Mouse (Mus musculus) forebrain, embryonic 12.5 days (tissue): ENCODE measurements at regions not wholly inside any gene's neighbourhood (a gene's known extent, or its start where the extent isn't known, plus 50 kb on each side); places are given as distances from the start of the nearest gene placed in this dataset.

Experiments used
- ATAC-seq: fragments of 200-750 bp; cut with Nextera tagmentation; 2 replicates; pipeline ENCODE4 v1.8.0; 2017; ENCODE audit warnings: moderate TSS enrichment; ENCODE audit not compliant: low FRiP score
- H3K27ac ChIP-seq: fragments of 300-500 bp; sonication (generic); 2 replicates; pipeline ENCODE4 v1.5.1; 2016; ENCODE audit warnings: mild to moderate bottlenecking
- H3K27me3 ChIP-seq: fragments of 300-500 bp; sonication (generic); 2 replicates; pipeline ENCODE4 v1.6.1; 2016; ENCODE audit warnings: mild to moderate bottlenecking
- H3K36me3 ChIP-seq: fragments of 300-500 bp; sonication (generic); replicated peaks from 2 replicates; pipeline ENCODE4 v1.6.1; 2016; ENCODE audit warnings: mild to moderate bottlenecking
- H3K4me1 ChIP-seq: fragments of 300-500 bp; sonication (generic); 2 replicates; pipeline ENCODE4 v1.6.1; 2016
- H3K4me2 ChIP-seq: fragments of 300-500 bp; sonication (generic); 2 replicates; pipeline ENCODE4 v1.6.1; 2016; ENCODE audit warnings: mild to moderate bottlenecking, moderate library complexity
- H3K4me3 ChIP-seq: fragments of 300-500 bp; sonication (generic); replicated peaks from 2 replicates; pipeline ENCODE4 v1.5.1; 2016; ENCODE audit warnings: mild to moderate bottlenecking
- H3K9ac ChIP-seq: fragments of 300-500 bp; sonication (generic); 2 replicates; pipeline ENCODE4 v1.6.1; 2016; ENCODE audit warnings: mild to moderate bottlenecking
- H3K9me3 ChIP-seq: fragments of 300-500 bp; sonication (generic); 2 replicates; pipeline ENCODE4 v1.6.1; 2016
- WGBS: fragments of 180-500 bp; shearing (Covaris S2); methylation state at CpG from one replicate; pipeline ENCODE4 v1.1.7; 2016; 5-methylcytosine and 5-hydroxymethylcytosine counted together

DNA sequence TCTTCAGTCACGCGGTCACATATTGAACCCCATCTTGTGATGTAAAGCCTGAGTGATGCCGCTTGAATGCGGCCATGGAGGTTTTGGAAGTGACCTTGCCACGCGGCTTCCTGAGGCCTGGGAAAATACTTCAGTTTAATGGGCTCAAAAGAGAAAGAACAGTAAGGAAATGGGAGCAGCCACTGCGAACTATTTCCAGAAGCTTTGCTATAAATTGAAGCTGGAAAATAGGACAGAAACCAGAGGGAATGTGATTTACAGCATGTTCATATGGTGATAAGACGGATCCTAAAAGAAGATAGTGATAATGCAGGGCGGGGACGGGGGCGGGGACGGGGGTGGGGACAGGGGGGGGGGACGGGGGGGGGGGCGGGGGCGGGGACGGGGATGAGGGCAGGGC is 52.7 kb upstream of the Trpc4 start:
- H3K4me1 ChIP-seq: no peaks in the 10 kb centered on the region
- no peak for ATAC-seq
- no peak overlapping the region for H3K4me2 ChIP-seq
- WGBS: 87% methylated on average over 11 of the region's 16 CpGs
- no peaks in the 10 kb centered on the region for H3K9me3 ChIP-seq
- no peak overlapping the region for H3K4me3 ChIP-seq
- no peak overlapping the region for H3K9ac ChIP-seq
- no peaks in the 10 kb centered on the region for H3K36me3 ChIP-seq
- H3K27ac ChIP-seq: no peak overlapping the region
- no peaks in the 10 kb centered on the region for H3K27me3 ChIP-seq

DNA sequence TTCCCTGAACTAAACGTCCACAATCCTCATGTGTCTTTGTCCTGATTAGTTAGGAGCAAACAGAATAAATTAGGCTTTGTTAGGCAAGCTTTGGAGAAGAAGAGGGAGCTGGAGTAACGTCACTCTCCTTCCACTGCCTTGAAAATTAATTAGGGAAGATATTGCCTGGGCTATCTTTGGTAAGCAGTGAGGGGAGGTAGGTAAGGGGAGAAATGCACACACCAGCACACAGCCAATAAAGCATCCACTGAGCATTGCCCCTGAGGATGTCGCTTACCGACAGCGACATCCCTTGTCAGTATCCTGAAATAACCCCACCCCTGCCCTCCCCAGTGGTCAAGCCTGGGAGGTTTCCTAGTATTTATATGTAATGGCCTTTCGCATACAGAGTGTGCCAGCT is 72.2 kb upstream of the Trpc4 start:
- no peaks in the 10 kb centered on the region for H3K9me3 ChIP-seq
- H3K9ac ChIP-seq: no peak overlapping the region
- H3K4me1 ChIP-seq: peaks cover 7% of the 10 kb centered on the region; the same call in 1 of the 2 replicates
- 51% methylated on average over 6 of the region's 6 CpGs for WGBS
- H3K4me2 ChIP-seq: no peak overlapping the region
- H3K4me3 ChIP-seq: no peak overlapping the region
- ATAC-seq: peak; percentile 33; the same call in 1 of the 2 replicates
- H3K27ac ChIP-seq: no peak overlapping the region
- H3K36me3 ChIP-seq: no peaks in the 10 kb centered on the region
- no peaks in the 10 kb centered on the region for H3K27me3 ChIP-seq

DNA sequence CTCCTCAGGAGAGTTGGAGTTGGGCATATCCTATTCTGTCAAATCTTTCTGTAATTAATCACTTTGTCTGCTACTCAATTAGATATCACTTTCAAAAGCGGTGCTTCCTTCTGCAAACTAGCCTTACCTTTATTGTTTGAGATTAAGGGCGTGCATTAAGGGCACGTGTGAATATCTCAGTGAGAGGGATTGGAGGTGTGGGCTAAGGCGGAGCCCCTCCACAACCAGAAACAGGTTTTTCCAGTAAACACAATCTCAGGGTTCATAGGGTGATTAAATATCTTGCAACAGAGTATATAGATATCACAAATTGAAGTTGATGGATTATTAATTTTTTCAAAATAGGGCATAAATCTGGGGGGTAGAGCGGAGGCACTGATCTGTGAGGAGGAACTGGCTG is 79.4 kb upstream of the Trpc4 start:
- 86% methylated on average over 5 of the region's 5 CpGs for WGBS
- Histone ChIP-seq H3K27ac (no peak overlapping the region), H3K4me1 (no peaks in the 10 kb centered on the region), H3K4me2 (no peak overlapping the region), H3K36me3 (no peaks in the 10 kb centered on the region), H3K9me3 (no peaks in the 10 kb centered on the region), H3K9ac (no peak overlapping the region), H3K27me3 (no peaks in the 10 kb centered on the region), H3K4me3 (no peak overlapping the region)
- no peak for ATAC-seq

DNA sequence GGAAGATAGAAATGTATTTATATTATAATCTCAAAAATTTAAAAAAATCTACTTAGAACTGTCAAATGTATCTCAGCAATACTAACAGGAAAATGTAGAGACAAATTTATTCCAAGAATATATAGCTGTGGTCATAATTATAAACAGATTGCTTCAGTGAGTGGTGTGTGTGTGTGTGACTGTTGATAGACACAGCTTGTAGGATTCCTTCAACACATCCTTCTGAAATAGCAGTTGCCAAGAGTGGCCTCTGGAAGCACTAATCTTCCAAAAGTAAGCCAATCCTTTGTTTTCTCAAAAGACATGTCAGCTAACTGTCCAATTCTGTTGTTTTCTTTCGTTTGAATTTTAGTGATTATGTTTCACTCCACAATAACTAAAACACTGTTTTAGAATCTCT is 95.2 kb upstream of the Trpc4 start:
- H3K9me3 ChIP-seq: no peaks in the 10 kb centered on the region
- H3K9ac ChIP-seq: no peak overlapping the region
- WGBS: 73% methylated on average over 1 of the region's 1 CpGs

DNA sequence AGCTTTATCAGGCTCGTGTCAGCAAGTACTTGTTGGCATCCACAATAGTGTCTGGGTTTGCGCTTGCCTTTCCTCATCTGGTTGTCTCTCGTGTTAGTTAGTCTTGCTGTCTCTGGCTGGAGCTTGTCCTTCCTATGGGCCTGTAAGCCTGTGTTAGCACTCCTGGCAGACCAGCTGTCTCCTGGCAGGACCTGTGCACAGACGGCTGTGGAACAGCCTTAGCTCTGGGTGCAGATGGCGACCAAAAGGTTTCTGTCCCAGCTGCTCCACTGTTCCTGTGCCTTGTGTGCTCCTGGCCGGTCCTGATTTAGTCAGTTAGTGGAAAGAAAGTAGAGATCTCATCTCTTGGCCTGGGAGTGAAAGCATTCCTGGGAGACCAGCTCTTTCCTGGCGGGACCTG is 101.5 kb upstream of the Trpc4 start:
- Histone ChIP-seq H3K4me3 (no peak overlapping the region), H3K36me3 (no peaks in the 10 kb centered on the region), H3K4me1 (peaks cover 3% of the 10 kb centered on the region), H3K27me3 (no peaks in the 10 kb centered on the region), H3K4me2 (no peak overlapping the region), H3K9ac (no peak overlapping the region), H3K27ac (no peak overlapping the region), H3K9me3 (no peaks in the 10 kb centered on the region)
- 91% methylated on average over 7 of the region's 7 CpGs for WGBS
- no peak for ATAC-seq

More for the DNA sequence above, 95.2 kb upstream of the Trpc4 start:
- Histone ChIP-seq H3K4me3 (no peak overlapping the region), H3K36me3 (no peaks in the 10 kb centered on the region), H3K27ac (no peak overlapping the region), H3K4me2 (no peak overlapping the region), H3K4me1 (no peaks in the 10 kb centered on the region), H3K27me3 (no peaks in the 10 kb centered on the region)
- ATAC-seq: no peak

DNA sequence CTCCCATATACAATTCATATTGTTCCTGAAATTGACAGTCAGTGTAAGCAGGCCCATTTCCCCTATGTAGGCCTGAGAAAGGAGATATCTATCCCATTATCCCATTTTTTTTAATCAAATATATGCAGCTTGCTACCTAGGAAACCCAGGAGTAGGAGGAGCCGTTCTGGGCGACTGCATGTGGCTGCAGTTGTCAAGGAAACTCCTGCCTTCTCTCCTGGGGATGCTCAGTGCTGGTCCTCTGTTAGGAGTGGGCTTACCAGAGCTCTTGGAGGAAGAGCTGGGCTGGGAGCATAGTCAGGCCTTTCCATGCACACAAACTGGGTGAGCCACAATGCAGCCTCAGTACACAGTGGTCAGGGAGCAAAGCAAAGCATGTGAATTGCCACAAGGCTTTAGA is 106.5 kb upstream of the Trpc4 start:
- Histone ChIP-seq H3K4me3 (no peak overlapping the region), H3K9ac (no peak overlapping the region), H3K36me3 (no peaks in the 10 kb centered on the region), H3K27me3 (no peaks in the 10 kb centered on the region), H3K4me2 (no peak overlapping the region), H3K27ac (no peak overlapping the region), H3K4me1 (peaks cover 5% of the 10 kb centered on the region), H3K9me3 (no peaks in the 10 kb centered on the region)
- WGBS: 32% methylated on average over 2 of the region's 2 CpGs
- ATAC-seq: peak; percentile 61; the same call in 1 of the 2 replicates

DNA sequence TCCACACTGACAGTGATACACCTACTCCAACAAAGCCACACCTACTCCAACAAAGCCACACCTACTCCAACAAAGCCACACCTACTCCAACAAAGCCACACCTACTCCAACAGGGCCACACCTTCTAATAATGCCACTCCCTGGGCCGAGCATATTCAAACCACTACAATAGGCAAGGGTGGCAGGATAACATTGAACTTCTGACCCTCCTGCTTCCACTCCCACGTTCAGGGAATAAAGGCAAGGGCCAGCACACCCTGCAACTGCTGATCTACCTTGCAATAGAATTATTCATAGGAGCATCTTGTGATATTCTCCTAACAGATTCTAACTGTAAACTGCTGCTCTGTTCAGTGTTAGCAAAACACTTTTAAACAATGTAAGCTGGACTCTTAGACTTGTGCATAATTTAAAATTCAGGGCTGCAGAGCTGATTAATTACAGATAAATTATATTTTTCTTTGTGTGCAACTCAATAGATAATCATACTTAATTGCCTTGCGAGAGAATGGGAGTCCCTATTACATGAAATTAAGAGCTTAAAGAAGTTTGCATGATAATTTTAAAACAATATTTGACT is 107.7 kb upstream of the Trpc4 start:
- Histone ChIP-seq H3K4me1 (peaks cover 5% of the 10 kb centered on the region), H3K36me3 (no peaks in the 10 kb centered on the region), H3K9ac (no peak overlapping the region), H3K27me3 (no peaks in the 10 kb centered on the region), H3K4me3 (no peak overlapping the region), H3K27ac (no peak overlapping the region), H3K9me3 (no peaks in the 10 kb centered on the region), H3K4me2 (no peak overlapping the region)
- WGBS: 54% methylated on average over 3 of the region's 3 CpGs
- no peak for ATAC-seq

DNA sequence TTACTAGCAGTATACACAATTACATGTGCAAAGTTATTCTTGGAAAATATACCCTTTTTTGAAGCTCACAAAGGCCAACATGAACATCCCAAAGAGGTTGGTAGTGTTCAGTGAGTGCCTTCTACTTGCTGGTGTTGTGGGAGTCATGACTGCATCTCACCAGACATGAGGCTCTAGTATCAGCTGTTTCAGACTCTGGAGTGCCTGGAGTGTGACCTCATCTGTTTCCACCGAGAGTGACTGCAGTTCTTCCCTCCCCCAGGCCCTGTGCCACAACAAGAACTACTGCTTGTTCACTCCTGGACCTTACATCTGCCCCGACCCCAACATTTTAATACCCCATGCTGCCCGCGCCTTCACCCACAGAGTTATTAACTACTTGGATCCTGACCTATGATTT is 128.5 kb upstream of the Trpc4 start:
- ATAC-seq: no peak
- H3K4me2 ChIP-seq: no peak overlapping the region
- H3K9me3 ChIP-seq: no peaks in the 10 kb centered on the region
- no peaks in the 10 kb centered on the region for H3K27me3 ChIP-seq
- no peak overlapping the region for H3K4me3 ChIP-seq
- 87% methylated on average over 4 of the region's 4 CpGs for WGBS
- no peaks in the 10 kb centered on the region for H3K4me1 ChIP-seq
- H3K36me3 ChIP-seq: no peaks in the 10 kb centered on the region
- no peak overlapping the region for H3K27ac ChIP-seq
- H3K9ac ChIP-seq: no peak overlapping the region

DNA sequence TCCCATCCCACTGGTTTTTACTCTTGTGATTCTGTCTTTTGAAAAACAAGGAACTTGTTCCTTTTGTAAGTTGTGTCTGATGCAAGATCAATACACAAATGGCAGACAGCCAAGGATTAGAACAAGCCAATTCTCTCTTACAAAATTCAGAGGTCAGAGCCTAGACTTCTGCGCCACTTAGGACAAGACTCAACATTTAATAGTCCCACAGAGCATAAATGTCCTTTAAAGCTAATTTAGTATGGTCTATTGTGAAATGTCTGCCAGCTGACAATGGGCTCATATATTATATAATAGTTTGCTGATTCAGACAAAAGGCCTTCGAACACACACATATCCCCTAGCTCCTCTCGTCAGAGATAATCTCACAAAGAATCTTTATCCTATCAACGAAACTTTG is 135.6 kb upstream of the Trpc4 start:
- no peak overlapping the region for H3K9ac ChIP-seq
- peaks cover 21% of the 10 kb centered on the region for H3K4me1 ChIP-seq
- H3K36me3 ChIP-seq: no peaks in the 10 kb centered on the region
- WGBS: 20% methylated on average over 4 of the region's 4 CpGs
- H3K27me3 ChIP-seq: 0 out of 2 replicates have a peak, but pooled peaks cover under 1% of the 10 kb centered on the region
- H3K9me3 ChIP-seq: no peaks in the 10 kb centered on the region
- no peak overlapping the region for H3K4me3 ChIP-seq
- ATAC-seq: no peak
- no peak overlapping the region for H3K4me2 ChIP-seq
- no peak overlapping the region for H3K27ac ChIP-seq

DNA sequence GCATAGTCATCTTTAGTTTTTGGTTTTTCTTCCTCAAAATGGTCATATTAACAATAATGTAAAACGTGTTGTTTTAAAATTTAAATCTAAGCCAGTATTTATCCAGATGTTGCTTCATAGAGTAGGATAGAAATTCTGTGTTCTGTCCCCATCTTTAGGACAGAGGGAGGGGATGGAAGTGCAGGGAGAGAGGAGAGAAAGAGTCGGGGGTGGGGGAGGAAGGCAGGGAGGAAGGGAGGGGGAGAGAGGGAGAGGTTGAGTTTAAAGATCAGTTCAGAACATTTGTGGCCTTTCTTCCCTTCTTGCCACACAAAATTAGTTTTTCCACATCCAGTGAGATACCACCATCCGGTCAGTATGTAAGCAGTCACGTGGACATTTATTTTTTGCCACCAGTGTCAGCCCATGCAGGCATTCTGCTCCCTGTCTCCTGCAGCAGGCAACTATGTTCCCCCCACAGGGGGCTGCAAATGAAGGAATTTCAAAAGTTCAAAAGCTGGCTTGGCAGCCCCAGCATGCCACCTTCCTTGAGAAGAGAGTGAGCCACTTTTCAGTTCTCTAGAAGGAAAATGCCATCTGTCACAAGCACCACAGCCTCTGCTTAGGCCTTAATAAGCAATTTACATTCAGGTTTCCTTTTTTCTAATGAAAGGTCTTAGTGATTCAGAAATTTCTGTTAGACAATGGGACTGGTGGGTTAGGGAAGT is 137.7 kb upstream of the Trpc4 start:
- no peak overlapping the region for H3K9ac ChIP-seq
- H3K36me3 ChIP-seq: no peaks in the 10 kb centered on the region
- WGBS: 3% methylated on average over 4 of the region's 4 CpGs
- ATAC-seq: peak; percentile 84
- H3K27ac ChIP-seq: peak overlapping the region; percentile 61
- H3K27me3 ChIP-seq: 0 out of 2 replicates have a peak, but pooled peaks cover 2% of the 10 kb centered on the region
- no peak overlapping the region for H3K4me2 ChIP-seq
- peaks cover 21% of the 10 kb centered on the region for H3K4me1 ChIP-seq
- H3K4me3 ChIP-seq: no peak overlapping the region
- H3K9me3 ChIP-seq: no peaks in the 10 kb centered on the region

DNA sequence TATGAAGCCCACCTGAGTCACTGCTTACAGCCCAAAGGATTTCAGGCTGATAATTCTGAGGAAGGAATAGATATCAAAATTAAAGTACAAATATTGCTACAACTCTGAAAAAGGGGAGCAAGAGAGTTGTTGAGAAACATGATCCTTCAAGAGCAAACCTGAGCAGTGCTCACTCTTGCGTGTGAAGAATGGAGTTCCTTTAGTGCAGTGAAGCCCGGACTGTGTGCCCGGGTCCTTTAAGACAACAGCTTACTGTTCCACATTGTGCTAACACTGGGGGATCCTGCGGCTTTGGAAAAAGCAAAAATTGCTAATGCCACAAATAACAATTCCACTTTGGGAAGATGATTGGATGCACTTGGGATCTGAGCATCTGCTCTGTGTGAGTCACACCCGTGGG is 139.0 kb upstream of the Trpc4 start:
- no peaks in the 10 kb centered on the region for H3K9me3 ChIP-seq
- no peaks in the 10 kb centered on the region for H3K36me3 ChIP-seq
- H3K4me2 ChIP-seq: no peak overlapping the region
- no peak overlapping the region for H3K4me3 ChIP-seq
- no peak overlapping the region for H3K9ac ChIP-seq
- H3K4me1 ChIP-seq: peaks cover 21% of the 10 kb centered on the region
- no peak overlapping the region for H3K27ac ChIP-seq
- H3K27me3 ChIP-seq: 0 out of 2 replicates have a peak, but pooled peaks cover 2% of the 10 kb centered on the region
- 30% methylated on average over 5 of the region's 5 CpGs for WGBS
- no peak for ATAC-seq

DNA sequence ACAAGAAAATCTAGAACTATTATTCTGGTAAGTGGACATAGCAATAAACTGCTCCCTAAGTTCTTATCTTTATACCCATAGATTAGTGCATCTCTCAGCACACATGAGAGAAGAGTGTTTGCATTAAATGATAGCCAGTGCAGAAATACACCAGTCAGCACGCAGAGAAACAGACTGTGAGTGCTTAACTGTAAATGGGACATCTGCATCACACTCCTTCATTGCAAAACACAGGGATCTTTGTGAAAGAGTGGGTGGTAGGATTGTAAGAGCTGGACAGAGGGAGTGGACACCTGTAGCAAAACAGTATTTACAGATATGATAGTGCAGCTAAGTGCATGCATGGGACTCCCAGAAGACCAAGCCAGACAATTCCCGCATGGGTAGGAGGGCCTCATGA is 144.8 kb upstream of the Trpc4 start:
- no peaks in the 10 kb centered on the region for H3K36me3 ChIP-seq
- H3K4me2 ChIP-seq: no peak overlapping the region
- WGBS: 96% methylated on average over 2 of the region's 2 CpGs
- H3K9ac ChIP-seq: no peak overlapping the region
- ATAC-seq: no peak
- H3K9me3 ChIP-seq: no peaks in the 10 kb centered on the region
- no peaks in the 10 kb centered on the region for H3K4me1 ChIP-seq
- H3K27ac ChIP-seq: no peak overlapping the region
- H3K4me3 ChIP-seq: no peak overlapping the region
- H3K27me3 ChIP-seq: 0 out of 2 replicates have a peak, but pooled peaks cover 2% of the 10 kb centered on the region

DNA sequence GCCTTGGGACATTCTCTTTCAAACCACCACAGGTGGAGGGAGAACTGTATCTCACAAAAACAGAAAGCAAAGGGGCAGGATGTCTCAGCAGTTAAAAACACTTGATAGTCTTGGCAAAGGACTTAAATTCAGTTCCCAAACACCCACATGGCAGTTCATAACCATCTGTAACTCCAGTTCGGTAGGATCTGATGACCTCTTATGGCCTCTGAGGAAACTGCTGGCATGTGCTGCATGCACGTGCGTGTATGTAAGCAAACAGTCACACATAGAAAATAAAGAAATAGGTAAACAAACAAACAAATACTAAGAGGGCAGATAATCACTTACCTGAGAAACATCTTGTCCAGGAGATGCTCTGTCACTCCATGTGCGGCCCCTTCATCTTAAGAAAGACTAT is 129.4 kb upstream of the Ufm1 start:
- Histone ChIP-seq H3K36me3 (no peaks in the 10 kb centered on the region), H3K4me2 (no peak overlapping the region), H3K4me1 (no peaks in the 10 kb centered on the region), H3K27ac (no peak overlapping the region), H3K4me3 (no peak overlapping the region), H3K9ac (no peak overlapping the region), H3K9me3 (no peaks in the 10 kb centered on the region), H3K27me3 (no peaks in the 10 kb centered on the region)
- ATAC-seq: no peak
- WGBS: 86% methylated on average over 4 of the region's 4 CpGs
